Mouse (Mus musculus) right cerebral cortex, postnatal 4 days (tissue): ENCODE measurements around the gene Sac3d1.
"Not testable (repeated sequence)": the region's sequence is repeated elsewhere in the genome, so short reads cannot be mapped to it uniquely, and the experiment has no call there.

ENCODE experiments used
- DNase-seq: peaks from one replicate; pipeline ENCODE4 v3.0.0-alpha.2; 2022

Sac3d1 gene

DNA sequence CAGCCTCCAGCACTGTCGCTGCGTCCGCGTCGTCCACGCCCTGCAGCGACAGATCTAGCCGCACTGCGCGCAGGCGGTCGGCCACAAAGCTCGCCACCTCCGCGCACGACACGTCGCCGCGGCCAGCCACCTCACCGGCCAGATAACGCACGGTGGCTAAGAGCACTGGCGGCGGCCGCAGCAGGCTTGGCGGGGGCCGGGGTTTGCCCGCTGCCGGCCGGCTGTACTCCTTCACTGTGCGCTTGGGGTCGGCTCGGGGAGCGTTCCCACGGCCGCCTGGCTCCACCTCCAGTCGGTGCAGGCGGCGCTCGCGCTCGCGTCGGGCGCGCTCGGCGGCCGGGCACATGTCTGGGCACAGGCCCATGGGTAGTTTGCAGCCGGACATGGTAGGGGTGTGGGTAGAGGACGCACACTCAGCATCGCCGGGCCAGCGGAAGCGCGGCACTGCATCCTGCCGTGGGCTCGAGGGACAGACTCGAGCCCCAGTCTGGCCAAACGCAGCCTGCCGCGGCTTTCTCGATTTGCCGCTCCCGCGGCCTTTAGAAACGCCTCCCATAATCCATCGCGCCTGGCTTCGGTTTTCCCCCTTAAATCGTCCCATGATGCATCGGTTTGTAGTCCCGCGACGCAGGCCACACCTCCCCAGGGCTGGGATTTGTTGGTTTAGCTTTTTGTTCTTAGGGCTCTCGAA is at the start of gene Sac3d1:
TSS of gene Sac3d1 (minus strand) at position 665 of the 691 bp plus-strand sequence.
- DNase-seq: peak; percentile 87

DNA sequence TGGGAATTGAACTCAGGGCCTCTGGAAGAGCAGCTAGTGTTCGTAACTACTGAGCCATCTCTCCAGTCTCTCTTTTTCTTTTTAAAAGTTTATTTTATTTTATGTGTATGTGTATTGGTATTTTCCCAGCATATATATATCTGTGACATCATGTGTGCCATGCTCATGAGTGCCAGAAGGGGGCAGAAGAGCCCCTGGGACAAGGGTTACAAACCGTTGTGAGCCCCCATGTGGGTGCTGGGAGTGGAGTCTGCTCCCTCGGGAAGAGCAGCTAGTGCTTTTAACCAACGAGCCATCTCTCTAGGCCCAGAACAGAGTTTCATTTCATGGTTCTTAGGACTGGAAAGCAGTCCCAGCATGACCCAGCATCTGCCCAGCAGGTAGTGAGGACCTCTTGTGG is 48.3 kb upstream of the Sac3d1 start:
- no peak for DNase-seq

- no peak for DNase-seq
Measured at GRCm38 (mm10) chr19:6163872-6164547, 45.6 kb upstream of the Sac3d1 start.

GRCm38 (mm10) chr19:6157220-6157619 is 38.8 kb upstream of the Sac3d1 start:
- no peak for DNase-seq

DNA sequence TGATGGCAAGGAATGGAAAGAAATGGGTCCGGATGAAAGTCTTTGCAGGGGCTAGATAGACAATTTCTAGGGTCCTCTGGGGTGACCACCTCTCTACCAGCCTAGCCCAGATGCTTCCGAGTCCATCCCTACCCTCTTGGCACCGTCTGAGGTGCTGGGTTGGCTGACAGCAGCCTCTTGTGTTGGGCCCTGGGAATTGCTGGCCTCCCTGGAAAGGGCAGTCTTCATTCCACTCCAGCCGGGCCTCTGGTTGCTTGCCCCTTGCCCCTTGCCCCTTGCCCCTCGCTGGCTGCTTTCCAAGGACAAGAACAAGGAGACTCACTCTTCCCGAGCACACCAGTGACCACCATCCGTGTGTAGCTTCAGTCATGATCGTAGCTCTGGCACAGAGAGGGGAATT is 37.9 kb upstream of the Sac3d1 start:
- no peak for DNase-seq

- DNase-seq: no peak
Measured at GRCm38 (mm10) chr19:6155174-6155573, 36.7 kb upstream of the Sac3d1 start.

GRCm38 (mm10) chr19:6144842-6145241 is 26.4 kb upstream of the Sac3d1 start:
- no peak for DNase-seq

DNA sequence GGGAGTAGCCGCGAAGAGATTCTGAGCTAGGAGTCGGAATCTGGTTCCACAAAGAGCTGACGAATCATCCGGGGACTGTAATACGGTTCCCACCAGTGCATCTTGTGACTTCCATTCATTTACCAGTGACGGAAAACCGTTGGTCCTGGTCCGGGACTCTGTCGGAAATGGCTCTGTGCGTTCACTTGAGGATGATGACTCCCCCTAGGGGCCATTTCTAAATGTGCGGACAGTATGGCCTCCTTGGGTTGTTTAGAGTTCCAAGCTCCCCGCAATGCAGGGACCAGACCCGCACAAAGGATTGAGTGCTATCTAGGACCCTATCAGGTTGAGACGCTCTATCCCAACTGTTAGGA is 22.9 kb upstream of the Sac3d1 start, which contains the start of gene Arl2:
TSS of gene Arl2 (minus strand) at position 155 of the 356 bp plus-strand sequence.
- peak; percentile 73 for DNase-seq

DNA sequence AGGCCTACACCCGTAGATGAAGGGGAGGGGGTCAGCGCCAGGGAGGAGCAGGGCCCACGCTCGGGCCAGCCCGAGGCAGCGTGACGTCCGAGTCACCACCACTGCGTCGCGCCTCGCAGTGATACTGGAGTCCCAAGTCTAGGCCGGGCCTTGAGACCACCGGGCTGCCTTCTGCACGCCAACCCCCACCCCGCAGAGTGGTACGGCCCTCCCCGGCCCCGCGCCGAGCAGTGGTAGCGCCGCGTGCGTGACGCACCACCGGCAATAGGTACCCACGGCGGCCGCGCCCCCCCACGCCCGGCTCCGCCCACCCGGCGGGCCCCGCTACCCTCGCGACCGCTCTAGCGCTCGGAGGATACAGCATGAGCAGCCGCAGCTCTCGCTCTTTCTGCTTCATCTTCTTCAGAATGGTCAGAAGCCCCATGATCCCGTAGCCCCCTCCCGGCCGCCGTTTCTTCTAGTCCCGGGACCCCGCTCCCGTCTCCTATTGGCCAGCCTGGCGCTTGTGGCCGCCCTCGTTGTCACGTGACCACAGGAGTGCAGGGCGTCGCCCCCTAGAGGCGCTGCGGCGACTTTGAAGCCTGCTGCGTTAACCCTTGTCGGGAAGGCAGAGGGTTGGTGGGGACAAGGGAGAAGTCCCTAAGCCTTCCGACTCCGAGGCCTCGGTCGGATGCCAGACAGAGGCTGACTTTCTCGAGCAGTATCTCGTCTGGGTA is 22.4 kb upstream of the Sac3d1 start, which contains the start of gene Batf2:
TSS of gene Batf2 (plus strand) at position 306 of the 716 bp plus-strand sequence.
- DNase-seq: peak; percentile 93

DNA sequence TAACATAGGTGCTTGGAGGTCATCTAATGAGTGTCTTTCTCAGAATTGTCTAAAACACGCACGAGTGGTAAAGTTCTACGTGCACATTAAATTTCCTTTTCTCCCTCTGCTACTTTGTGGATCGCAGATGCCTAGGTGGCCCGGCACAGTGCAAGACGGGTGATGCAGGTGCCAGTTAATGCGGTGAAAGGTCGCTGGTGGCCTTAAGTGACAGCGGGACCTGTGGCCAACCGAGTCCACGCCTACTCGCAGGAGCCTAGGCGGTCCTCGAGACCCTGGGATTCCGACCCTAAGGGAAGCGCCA is 21.9 kb upstream of the Sac3d1 start:
- no peak for DNase-seq

- DNase-seq: no peak
Measured at GRCm38 (mm10) chr19:6139701-6140100, 21.3 kb upstream of the Sac3d1 start.

GRCm38 (mm10) chr19:6136397-6136796 is 17.9 kb upstream of the Sac3d1 start:
- no peak for DNase-seq

- not testable (repeated sequence) for DNase-seq
Measured at GRCm38 (mm10) chr19:6133197-6133596, 14.7 kb upstream of the Sac3d1 start.

- DNase-seq: no peak
Measured at GRCm38 (mm10) chr19:6132171-6132827, 13.8 kb upstream of the Sac3d1 start.

- DNase-seq: not testable (repeated sequence)
Measured at GRCm38 (mm10) chr19:6130414-6131128, 12.1 kb upstream of the Sac3d1 start.

GRCm38 (mm10) chr19:6127760-6128341 is 9.4 kb upstream of the Sac3d1 start, which contains the start of gene Snx15:
TSS of gene Snx15 (minus strand) at chr19:6128304.
- DNase-seq: peak; percentile 87

- DNase-seq: no peak
Measured at GRCm38 (mm10) chr19:6126789-6127580, 8.5 kb upstream of the Sac3d1 start.

DNA sequence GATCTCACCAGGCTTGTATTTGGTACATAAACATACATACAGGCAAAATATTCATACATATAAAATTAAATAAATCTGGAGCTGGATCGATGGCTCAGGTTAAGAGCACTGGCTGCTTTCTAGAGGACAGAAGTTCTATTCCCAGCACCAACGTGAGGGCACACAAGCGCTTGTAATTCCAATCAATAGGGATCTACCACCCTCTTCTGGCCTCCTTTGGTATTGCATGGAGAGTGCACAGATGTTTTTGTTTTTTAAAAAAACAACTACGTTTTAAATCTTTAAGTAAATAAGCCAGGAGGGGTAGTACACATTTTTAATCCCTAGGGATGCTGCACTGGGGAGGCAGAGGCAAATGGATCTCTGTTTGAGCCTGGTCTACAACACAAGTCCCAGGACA is 7.8 kb upstream of the Sac3d1 start:
- peak; percentile 51 for DNase-seq

- no peak for DNase-seq
Measured at GRCm38 (mm10) chr19:6124898-6125297, 6.4 kb upstream of the Sac3d1 start.

DNA sequence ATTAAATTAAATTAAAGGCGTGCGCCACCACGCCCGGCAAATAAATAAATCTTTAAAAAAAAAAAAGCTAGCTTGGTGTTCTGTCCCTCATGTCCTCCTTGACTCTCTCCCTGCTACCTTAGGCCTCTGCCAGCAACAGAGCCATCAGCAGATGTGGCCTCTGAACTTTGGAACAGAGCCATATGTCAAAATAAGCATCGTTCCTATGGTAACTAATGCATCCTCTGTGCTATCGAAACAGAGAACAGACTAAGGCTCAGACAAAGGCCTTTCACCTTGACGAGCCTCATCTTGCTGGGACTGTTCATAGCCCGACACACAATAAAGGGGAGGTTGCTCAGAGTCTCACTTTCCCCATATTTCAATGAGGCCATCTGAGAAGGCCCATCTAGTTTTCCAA is 4.9 kb upstream of the Sac3d1 start:
- no peak for DNase-seq

DNA sequence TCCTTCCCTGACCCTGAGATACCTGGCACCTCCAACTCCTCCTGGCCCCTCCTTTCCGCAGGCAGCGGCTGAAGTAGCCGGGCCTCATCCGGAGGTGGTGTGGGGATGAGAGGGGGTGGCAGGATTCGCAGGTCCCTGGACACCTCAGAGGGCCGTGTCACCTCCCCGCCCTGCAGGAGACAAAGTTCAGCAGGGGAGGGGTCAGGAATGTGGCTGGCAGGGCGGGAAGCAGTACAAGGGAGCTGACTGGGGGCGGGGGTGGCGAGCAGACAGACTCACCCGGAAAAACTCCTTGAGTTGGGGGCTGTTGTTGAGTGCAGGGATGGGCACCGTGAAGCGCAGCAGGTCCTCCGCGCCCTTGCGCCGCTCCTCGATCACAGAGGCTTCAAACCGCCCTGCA is 3.3 kb upstream of the Sac3d1 start:
- no peak for DNase-seq
